Mouse (Mus musculus): ENCODE measurements around the gene Sstr5. TPM values are rescaled to one million over a fixed set of nuclear protein-coding genes. Genes with fewer than 3 reads are reported as not detected.
A peak's percentile ranks its signal among the peaks of the same experiment; 100 is the strongest.

Sstr5 gene
- polyA plus RNA-seq (2014; fragmentation: Nextera tagmentation; extraction: Ambion mirVana): not detected in 2 replicates

DNA sequence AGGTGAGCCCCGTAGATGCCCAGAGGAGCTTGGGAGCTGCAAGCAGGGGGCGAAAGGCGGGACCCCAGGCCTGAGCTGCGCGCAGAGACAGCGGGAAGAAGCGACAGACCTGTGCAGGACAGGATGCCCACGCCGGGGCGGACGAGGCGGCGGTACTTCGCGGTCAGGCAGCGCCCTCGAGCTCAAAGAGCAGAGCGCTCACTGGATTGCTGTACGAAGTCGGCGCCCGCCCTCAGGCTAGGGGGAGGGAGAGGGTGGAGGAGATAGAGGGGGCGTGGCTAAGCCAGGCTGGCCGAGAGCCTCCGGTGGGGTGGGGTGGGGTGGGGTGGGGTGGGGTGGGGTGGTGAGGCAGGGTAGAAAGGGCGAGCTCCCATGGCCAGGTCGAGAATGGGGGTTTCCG, at the start of gene Sstr5:
Gene Sstr5 (minus strand): TSS at position 276 of the 400 bp plus-strand sequence.
- ATAC-seq (ENCODE audit: insufficient read depth, low FRiP score, low TSS enrichment) (no peak), DNase-seq (ENCODE audit: low spot score) (peak; percentile 51)
- Histone ChIP-seq H3K4me1 (ENCODE audit: control insufficient read depth, insufficient read depth, low read length) (0 out of 2 replicates have a peak, but pooled peaks cover 2% of the 10 kb centered on the region), H3K9me3 (ENCODE audit: control insufficient read depth, low read length) (no peaks in the 10 kb centered on the region), H3K36me3 (ENCODE audit: control insufficient read depth, insufficient read depth, low read length) (no peaks in the 10 kb centered on the region), H3K4me3 (ENCODE audit: low read depth, low read length) (peak within 1 kb of the TSS; percentile 24), H3K9ac (ENCODE audit: low read length) (peak within 1 kb of the TSS; percentile 31; the same call in 1 of the 2 replicates), H3K27ac (ENCODE audit: low read depth, low read length) (no peak within 1 kb of the TSS), H3K4me2 (ENCODE audit: low read depth) (peak within 1 kb of the TSS; percentile 42), H3K27me3 (ENCODE audit: control insufficient read depth, insufficient read depth, low read length) (peaks cover 25% of the 10 kb centered on the region)
- WGBS: 2% methylated on average over 14 of the region's 28 CpGs

DNA sequence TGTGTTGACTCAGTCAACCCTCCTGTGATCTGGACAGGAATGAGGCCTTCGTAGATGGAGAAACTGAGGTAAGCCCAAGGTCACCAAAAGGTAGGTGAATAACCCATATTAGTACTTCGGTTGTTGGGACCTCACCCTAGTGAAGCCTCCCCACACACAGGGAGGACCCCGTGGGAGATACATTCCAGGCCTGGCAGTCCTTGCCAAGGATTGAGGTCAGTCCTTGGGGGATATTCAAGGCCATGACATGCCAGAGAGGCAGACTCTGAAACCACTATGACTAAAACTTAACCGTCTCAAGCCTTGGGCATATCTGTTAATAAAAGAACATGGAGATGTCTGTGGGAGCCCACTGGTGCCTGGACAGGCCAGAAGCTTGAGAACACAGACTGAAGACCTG, 44.7 kb upstream of the Sstr5 start:
- no peak for ATAC-seq (ENCODE audit: insufficient read depth, low FRiP score, low TSS enrichment)
- H3K9me3 ChIP-seq (ENCODE audit: control insufficient read depth, low read length): no peaks in the 10 kb centered on the region
- H3K4me3 ChIP-seq (ENCODE audit: low read depth, low read length): no peak overlapping the region
- H3K4me1 ChIP-seq (ENCODE audit: control insufficient read depth, insufficient read depth, low read length): no peaks in the 10 kb centered on the region
- no peak for DNase-seq (ENCODE audit: low spot score)
- H3K36me3 ChIP-seq (ENCODE audit: control insufficient read depth, insufficient read depth, low read length): no peaks in the 10 kb centered on the region
- H3K4me2 ChIP-seq (ENCODE audit: low read depth): no peak overlapping the region
- 93% methylated on average over 4 of the region's 4 CpGs for WGBS
- H3K9ac ChIP-seq (ENCODE audit: low read length): no peak overlapping the region
- H3K27me3 ChIP-seq (ENCODE audit: control insufficient read depth, insufficient read depth, low read length): no peaks in the 10 kb centered on the region
- no peak overlapping the region for H3K27ac ChIP-seq (ENCODE audit: low read depth, low read length)

DNA sequence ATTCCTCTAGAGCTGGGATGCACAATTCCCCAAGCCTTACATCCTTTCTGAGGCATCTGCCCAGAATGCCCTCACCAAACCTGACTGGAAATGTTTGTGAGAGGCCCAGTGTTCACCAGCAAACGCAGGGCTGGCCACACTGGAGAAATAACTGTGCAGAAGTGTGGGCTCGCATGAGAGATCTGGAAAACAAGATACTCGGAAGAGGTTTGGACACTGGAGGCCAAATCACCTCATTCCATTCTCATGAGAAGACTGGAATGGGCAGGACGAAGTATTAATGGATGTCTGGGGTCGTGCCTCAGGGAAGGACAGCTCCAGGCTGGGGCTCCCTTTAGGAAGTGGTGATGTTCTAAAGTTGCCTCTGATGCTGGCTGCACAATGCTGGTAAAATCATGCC, 43.6 kb upstream of the Sstr5 start:
- 85% methylated on average over 5 of the region's 5 CpGs for WGBS
- no peaks in the 10 kb centered on the region for H3K27me3 ChIP-seq (ENCODE audit: control insufficient read depth, insufficient read depth, low read length)
- no peak overlapping the region for H3K27ac ChIP-seq (ENCODE audit: low read depth, low read length)

DNA sequence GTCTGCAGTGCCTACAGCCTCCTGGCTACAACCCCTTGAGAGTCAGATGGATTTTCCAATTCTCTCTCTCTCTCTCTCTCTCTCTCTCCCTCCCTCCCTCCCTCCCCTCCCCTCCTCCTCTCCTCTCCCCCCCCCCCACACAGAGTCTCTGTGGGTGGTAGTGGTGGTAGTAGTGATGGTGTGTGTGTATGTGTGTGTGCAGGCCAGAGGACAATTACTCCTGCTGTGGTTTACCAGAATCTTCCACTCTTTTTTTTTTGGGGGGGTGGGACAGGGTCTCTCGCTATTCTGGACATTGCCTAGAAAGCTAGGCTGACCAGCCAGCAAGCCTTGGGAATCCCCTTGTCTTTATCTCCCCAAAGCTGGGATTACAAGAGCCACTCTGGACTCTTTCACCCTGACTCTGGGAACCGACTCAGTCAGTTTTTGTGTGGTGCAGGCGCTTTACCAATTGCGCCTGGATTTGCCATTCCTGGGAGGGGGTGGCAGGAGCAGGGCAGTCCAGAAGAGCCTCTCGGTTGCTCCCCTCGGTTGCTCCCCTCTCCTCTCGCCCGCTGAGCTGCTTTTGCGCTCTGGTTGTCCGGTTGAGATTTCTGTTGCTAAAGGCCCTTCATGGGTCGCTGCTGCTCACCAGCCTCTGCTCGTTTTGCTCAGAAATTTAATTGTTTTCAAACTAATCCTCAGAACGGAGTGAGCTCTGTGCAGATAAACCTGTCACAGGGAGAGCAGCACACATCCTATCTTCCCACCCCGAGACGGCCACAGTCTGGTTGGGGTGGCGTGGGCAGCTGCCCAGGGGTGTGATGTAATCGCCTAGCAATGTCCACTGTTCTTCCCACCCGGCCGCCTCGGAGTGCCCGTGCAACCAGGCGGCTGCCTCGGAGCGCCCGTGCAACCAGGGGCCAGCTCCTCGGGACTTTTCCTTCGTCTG, 42.1 kb upstream of the Sstr5 start:
- Histone ChIP-seq H3K9me3 (ENCODE audit: control insufficient read depth, low read length) (no peaks in the 10 kb centered on the region), H3K9ac (ENCODE audit: low read length) (no peak overlapping the region), H3K27me3 (ENCODE audit: control insufficient read depth, insufficient read depth, low read length) (no peaks in the 10 kb centered on the region), H3K4me3 (ENCODE audit: low read depth, low read length) (no peak overlapping the region), H3K36me3 (ENCODE audit: control insufficient read depth, insufficient read depth, low read length) (no peaks in the 10 kb centered on the region), H3K4me1 (ENCODE audit: control insufficient read depth, insufficient read depth, low read length) (no peaks in the 10 kb centered on the region), H3K27ac (ENCODE audit: low read depth, low read length) (no peak overlapping the region), H3K4me2 (ENCODE audit: low read depth) (no peak overlapping the region)
- DNase-seq (ENCODE audit: low spot score) (no peak), ATAC-seq (ENCODE audit: insufficient read depth, low FRiP score, low TSS enrichment) (no peak)
- 65% methylated on average over 27 of the region's 27 CpGs for WGBS

More for the DNA sequence above, 43.6 kb upstream of the Sstr5 start:
- DNase-seq (ENCODE audit: low spot score): no peak
- no peak overlapping the region for H3K9ac ChIP-seq (ENCODE audit: low read length)
- H3K4me1 ChIP-seq (ENCODE audit: control insufficient read depth, insufficient read depth, low read length): no peaks in the 10 kb centered on the region
- no peak overlapping the region for H3K4me3 ChIP-seq (ENCODE audit: low read depth, low read length)
- no peak for ATAC-seq (ENCODE audit: insufficient read depth, low FRiP score, low TSS enrichment)
- no peaks in the 10 kb centered on the region for H3K9me3 ChIP-seq (ENCODE audit: control insufficient read depth, low read length)
- no peak overlapping the region for H3K4me2 ChIP-seq (ENCODE audit: low read depth)
- H3K36me3 ChIP-seq (ENCODE audit: control insufficient read depth, insufficient read depth, low read length): no peaks in the 10 kb centered on the region

DNA sequence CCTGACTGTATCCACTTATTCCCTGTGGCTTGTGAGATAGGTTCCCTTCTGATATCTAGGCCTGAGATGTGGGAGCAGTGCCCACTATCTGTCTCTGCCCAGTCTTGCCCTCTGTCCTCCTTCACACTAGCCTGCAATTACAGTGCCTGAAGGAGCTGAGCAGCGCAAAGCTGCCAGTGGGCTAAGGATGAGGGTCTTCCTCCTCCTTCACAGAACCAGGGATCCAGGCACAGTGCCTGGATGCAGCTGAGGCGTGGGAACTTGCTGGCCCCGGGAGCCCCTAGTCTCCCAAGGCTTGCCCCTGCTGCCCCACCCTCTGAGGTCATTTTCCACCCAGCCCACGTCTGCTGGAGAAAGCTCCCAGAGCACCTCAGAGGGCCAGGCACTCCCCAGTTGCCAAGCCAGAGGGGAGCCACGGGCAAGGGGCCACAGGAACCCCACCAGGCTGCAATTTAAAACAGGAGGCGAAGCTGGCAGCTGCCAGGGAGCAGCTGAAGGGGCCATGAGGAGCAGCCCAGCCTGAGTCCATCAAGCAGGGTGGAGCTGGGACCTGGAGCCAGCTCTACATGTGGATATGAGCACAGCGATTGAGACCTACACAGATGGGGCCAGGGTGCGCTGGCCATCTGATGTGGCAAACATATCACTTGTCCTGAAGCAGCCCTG, 33.4 kb upstream of the Sstr5 start:
- DNase-seq (ENCODE audit: low spot score) (no peak), ATAC-seq (ENCODE audit: insufficient read depth, low FRiP score, low TSS enrichment) (no peak)
- WGBS: 73% methylated on average over 8 of the region's 8 CpGs
- Histone ChIP-seq H3K4me2 (ENCODE audit: low read depth) (no peak overlapping the region), H3K27me3 (ENCODE audit: control insufficient read depth, insufficient read depth, low read length) (no peaks in the 10 kb centered on the region), H3K27ac (ENCODE audit: low read depth, low read length) (no peak overlapping the region), H3K9me3 (ENCODE audit: control insufficient read depth, low read length) (no peaks in the 10 kb centered on the region), H3K9ac (ENCODE audit: low read length) (no peak overlapping the region), H3K36me3 (ENCODE audit: control insufficient read depth, insufficient read depth, low read length) (no peaks in the 10 kb centered on the region), H3K4me3 (ENCODE audit: low read depth, low read length) (no peak overlapping the region), H3K4me1 (ENCODE audit: control insufficient read depth, insufficient read depth, low read length) (no peaks in the 10 kb centered on the region)

DNA sequence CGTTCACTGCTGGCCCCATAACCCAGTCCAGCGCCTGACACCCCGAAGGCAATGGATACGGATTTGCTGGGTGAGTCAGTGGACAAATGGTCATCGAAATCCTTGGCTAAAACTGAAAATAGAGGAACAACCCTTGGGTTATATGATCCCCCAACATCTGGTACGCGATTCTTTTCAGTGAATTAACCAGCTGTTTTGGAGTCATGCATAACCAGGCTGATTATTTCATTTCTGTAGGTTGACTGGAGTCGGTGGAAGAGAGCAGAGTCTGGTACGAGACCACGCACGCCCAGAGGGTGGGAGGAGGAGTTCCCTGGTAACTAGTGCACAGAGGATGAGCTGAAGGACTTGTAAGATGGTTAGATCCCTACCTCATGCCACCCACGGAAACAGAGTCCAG, 25.0 kb upstream of the Sstr5 start:
- Histone ChIP-seq H3K4me2 (ENCODE audit: low read depth) (no peak overlapping the region), H3K9ac (ENCODE audit: low read length) (no peak overlapping the region), H3K9me3 (ENCODE audit: control insufficient read depth, low read length) (no peaks in the 10 kb centered on the region), H3K27me3 (ENCODE audit: control insufficient read depth, insufficient read depth, low read length) (no peaks in the 10 kb centered on the region), H3K4me1 (ENCODE audit: control insufficient read depth, insufficient read depth, low read length) (no peaks in the 10 kb centered on the region), H3K36me3 (ENCODE audit: control insufficient read depth, insufficient read depth, low read length) (no peaks in the 10 kb centered on the region), H3K27ac (ENCODE audit: low read depth, low read length) (no peak overlapping the region), H3K4me3 (ENCODE audit: low read depth, low read length) (no peak overlapping the region)
- 83% methylated on average over 12 of the region's 12 CpGs for WGBS
- ATAC-seq (ENCODE audit: insufficient read depth, low FRiP score, low TSS enrichment) (no peak), DNase-seq (ENCODE audit: low spot score) (no peak)

DNA sequence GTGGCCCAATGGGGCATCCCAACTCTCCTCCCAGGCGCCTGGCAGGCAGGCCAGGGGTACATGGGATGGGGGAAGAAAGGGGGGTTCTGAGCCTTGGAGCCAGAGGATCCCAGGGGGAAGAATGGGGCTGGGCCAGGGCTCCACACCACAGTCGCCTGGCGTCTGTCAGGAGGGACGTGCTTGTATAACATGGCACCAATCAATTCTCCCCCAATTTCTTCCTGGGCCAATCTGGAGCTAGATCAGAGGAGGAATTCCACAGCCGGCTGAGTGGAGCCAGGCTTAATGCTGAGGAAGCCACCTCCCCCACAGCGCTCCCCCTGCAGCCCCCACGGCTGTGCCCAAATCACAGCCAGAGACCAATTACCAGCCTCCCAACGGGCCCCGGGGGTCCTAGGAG, 23.4 kb upstream of the Sstr5 start:
- no peak overlapping the region for H3K27ac ChIP-seq (ENCODE audit: low read depth, low read length)
- ATAC-seq (ENCODE audit: insufficient read depth, low FRiP score, low TSS enrichment): no peak
- H3K36me3 ChIP-seq (ENCODE audit: control insufficient read depth, insufficient read depth, low read length): no peaks in the 10 kb centered on the region
- no peaks in the 10 kb centered on the region for H3K27me3 ChIP-seq (ENCODE audit: control insufficient read depth, insufficient read depth, low read length)
- H3K9me3 ChIP-seq (ENCODE audit: control insufficient read depth, low read length): no peaks in the 10 kb centered on the region
- no peaks in the 10 kb centered on the region for H3K4me1 ChIP-seq (ENCODE audit: control insufficient read depth, insufficient read depth, low read length)
- H3K9ac ChIP-seq (ENCODE audit: low read length): no peak overlapping the region
- DNase-seq (ENCODE audit: low spot score): no peak
- no peak overlapping the region for H3K4me2 ChIP-seq (ENCODE audit: low read depth)
- H3K4me3 ChIP-seq (ENCODE audit: low read depth, low read length): no peak overlapping the region
- WGBS: 44% methylated on average over 9 of the region's 9 CpGs

DNA sequence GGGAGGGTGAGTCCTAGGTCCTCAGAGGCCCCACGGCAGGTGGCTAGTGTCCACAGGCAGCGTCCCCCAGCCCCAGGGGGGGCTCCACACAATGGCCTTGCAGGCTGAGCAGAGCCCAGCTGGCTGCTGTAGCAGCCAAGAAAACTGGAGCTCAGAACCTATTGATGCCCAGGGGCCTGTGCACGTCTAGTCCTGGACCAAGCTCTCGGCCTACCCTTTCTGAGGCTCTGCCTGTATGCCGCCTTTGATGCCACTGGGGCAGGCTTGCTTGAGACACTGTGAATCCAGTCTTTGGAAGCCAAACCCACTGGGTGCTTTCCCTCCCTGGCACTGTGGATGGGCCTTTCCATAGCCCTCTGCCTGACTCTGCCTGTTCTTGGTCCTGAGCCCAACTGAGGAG, 22.4 kb upstream of the Sstr5 start:
- Histone ChIP-seq H3K9me3 (ENCODE audit: control insufficient read depth, low read length) (no peaks in the 10 kb centered on the region), H3K36me3 (ENCODE audit: control insufficient read depth, insufficient read depth, low read length) (no peaks in the 10 kb centered on the region), H3K4me1 (ENCODE audit: control insufficient read depth, insufficient read depth, low read length) (no peaks in the 10 kb centered on the region), H3K27me3 (ENCODE audit: control insufficient read depth, insufficient read depth, low read length) (no peaks in the 10 kb centered on the region), H3K27ac (ENCODE audit: low read depth, low read length) (no peak overlapping the region), H3K9ac (ENCODE audit: low read length) (no peak overlapping the region), H3K4me2 (ENCODE audit: low read depth) (no peak overlapping the region), H3K4me3 (ENCODE audit: low read depth, low read length) (no peak overlapping the region)
- WGBS: 86% methylated on average over 5 of the region's 5 CpGs
- ATAC-seq (ENCODE audit: insufficient read depth, low FRiP score, low TSS enrichment) (no peak), DNase-seq (ENCODE audit: low spot score) (no peak)
